Mouse (Mus musculus): ENCODE data around the gene Krtap17-1.

GRCm38 (mm10) chr11:100005905-100006304 is 12.1 kb upstream of the Krtap17-1 start:
- TF ChIP-seq GATA1 (IDR thresholded peaks at IDR 0.05; ENCODE audit: borderline replicate concordance, low read length): no peak
- no peak for TF ChIP-seq FLI1 (IDR thresholded peaks at IDR 0.05; ENCODE audit: low read length)

Measured in megakaryocyte, embryonic 14.5 days (primary cell).